Mouse (Mus musculus) spleen, adult 2 months (tissue): ENCODE data around the gene Rnf38. TPM values are rescaled to one million over a fixed set of nuclear protein-coding genes. Genes with fewer than 3 reads are reported as not detected.
A peak's percentile ranks its signal among the peaks of the same experiment; 100 is the strongest.

Experiments used
- DNase-seq, 2 experiments: peaks; one replicate each; pipeline versions ENCODE4 v3.0.0 to v3.0.0-alpha.2; 2012 to 2021; ENCODE audit warnings: low spot score in 2 of 2, low read depth in 1 of 2
- H3K27ac ChIP-seq: fragments of 200-500 bp; 2 replicates; pipeline ENCODE4 v1.5.1; 2012; ENCODE audit warnings: low read length, inconsistent platforms; ENCODE audit not compliant: insufficient read depth
- H3K27me3 ChIP-seq: fragments of 200-500 bp; 2 replicates; pipeline ENCODE4 v1.6.1; 2012; ENCODE audit warnings: mild to moderate bottlenecking, moderate library complexity, low read length, inconsistent platforms; ENCODE audit not compliant: control insufficient read depth, insufficient read depth
- H3K36me3 ChIP-seq: fragments of 200-500 bp; 2 replicates; pipeline ENCODE4 v1.6.1; 2012; ENCODE audit warnings: mild to moderate bottlenecking, low read length, inconsistent platforms; ENCODE audit not compliant: control insufficient read depth, insufficient read depth
- H3K4me1 ChIP-seq: fragments of 200-500 bp; 2 replicates; pipeline ENCODE4 v1.6.1; 2011; ENCODE audit warnings: inconsistent platforms; ENCODE audit not compliant: control insufficient read depth, insufficient read depth, insufficient read length
- H3K4me3 ChIP-seq: fragments of 200-500 bp; 2 replicates; pipeline ENCODE4 v1.5.1; 2011; ENCODE audit warnings: mild to moderate bottlenecking, inconsistent platforms; ENCODE audit not compliant: insufficient read depth, insufficient read length; ENCODE audit errors: extremely low read depth
- CTCF ChIP-seq: fragments of 200-500 bp; IDR thresholded peaks from 2 replicates; pipeline ENCODE4 v1.5.1; 2011; ENCODE audit warnings: mild to moderate bottlenecking, inconsistent platforms; ENCODE audit not compliant: insufficient read depth, insufficient read length, insufficient replicate concordance; ENCODE audit errors: extremely low read depth
- POLR2A ChIP-seq: fragments of 200-500 bp; IDR thresholded peaks from 2 replicates; pipeline ENCODE4 v1.6.1; 2011; ENCODE audit warnings: low read depth, low read length, inconsistent platforms
- WGBS: fragments of 180-500 bp; shearing (Covaris S2); methylation state at CpG from one replicate; pipeline ENCODE4 v1.1.7; 2018; 5-methylcytosine and 5-hydroxymethylcytosine counted together
- polyA plus RNA-seq: library from polyadenylated mRNA; depleted of rRNA; stranded (reverse); fragments of >200 nt; gene quantifications from 2 replicates; pipeline ENCODE4 v1.2.3, GENCODE M21; 2012

Rnf38 gene
- polyA plus RNA-seq, 1 experiment, result 122 TPM

DNA sequence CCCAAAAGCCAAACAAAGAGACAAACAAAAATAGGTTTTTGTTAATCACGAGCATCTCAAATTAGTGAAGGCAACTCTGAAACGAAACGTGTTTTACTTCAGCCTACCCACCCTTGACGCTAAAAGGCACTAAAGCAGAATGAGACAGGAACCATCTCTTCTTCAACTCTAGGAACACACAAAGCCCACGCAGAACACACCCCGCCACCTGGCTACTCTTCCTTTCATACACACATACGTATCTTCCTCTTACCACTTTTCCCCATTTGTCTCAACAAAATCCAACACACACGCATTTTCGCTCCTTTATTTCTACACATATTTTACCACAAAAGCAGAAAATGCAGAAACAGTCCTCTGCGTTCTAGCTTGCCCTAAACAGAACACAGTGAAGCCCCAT lies 8.5 kb downstream of the Rnf38 start:
- Histone ChIP-seq H3K4me1 (no peaks in the 10 kb centered on the region), H3K4me3 (no peak overlapping the region), H3K27ac (no peak overlapping the region), H3K27me3 (no peaks in the 10 kb centered on the region), H3K36me3 (no peaks in the 10 kb centered on the region)
- DNase-seq, result no peak
- WGBS, result 87% methylated on average over 10 of the region's 10 CpGs
- TF ChIP-seq POLR2A (no peak), CTCF (no peak)

DNA sequence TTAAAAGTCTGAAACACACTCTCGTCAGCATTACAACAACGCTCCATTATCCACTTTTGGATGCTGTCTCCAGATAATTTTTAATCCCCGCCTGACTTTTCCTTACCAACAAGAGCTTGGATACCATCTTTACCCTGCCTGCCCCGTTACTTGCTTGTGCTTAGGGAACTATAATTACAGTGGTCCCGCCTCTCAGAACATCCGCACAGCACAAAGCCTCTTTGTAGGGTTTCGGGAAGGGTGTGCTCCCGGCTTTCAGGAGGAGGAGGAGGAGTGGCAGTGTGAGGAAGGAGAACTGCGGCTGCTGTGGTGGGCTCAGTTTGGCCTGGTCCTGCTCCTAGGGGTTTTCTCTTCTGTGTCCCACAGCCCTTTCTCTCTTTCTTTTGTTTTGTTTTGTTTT lies 9.4 kb downstream of the Rnf38 start:
- Histone ChIP-seq H3K4me1 (no peaks in the 10 kb centered on the region), H3K36me3 (no peaks in the 10 kb centered on the region), H3K27me3 (no peaks in the 10 kb centered on the region), H3K4me3 (no peak overlapping the region), H3K27ac (no peak overlapping the region)
- TF ChIP-seq CTCF, result no peak
- DNase-seq, result no peak
- WGBS, result 84% methylated on average over 9 of the region's 9 CpGs

DNA sequence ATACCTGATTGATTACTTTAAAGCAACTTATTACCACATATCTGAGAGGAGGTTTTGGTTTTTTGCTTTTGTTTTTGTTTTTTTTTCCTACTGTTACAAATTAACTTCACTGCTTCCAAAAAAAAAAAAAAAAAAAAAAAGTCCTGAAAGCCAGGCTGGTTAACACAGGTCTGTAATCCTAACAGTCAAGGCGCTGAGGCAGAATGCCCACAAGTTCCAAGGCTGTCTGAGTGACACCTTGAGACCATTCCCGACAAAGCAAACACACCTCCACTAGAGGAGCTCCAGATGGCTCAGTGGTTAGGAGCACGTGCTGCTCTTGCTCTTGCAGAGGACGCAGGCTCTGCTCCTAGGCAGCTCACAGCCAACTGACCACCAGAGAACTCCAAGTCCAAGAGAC lies 10.1 kb downstream of the Rnf38 start:
- 86% methylated on average over 4 of the region's 4 CpGs for WGBS
- Histone ChIP-seq H3K4me1 (no peaks in the 10 kb centered on the region), H3K27ac (no peak overlapping the region), H3K36me3 (no peaks in the 10 kb centered on the region), H3K4me3 (no peak overlapping the region), H3K27me3 (no peaks in the 10 kb centered on the region)
- TF ChIP-seq CTCF (no peak), POLR2A (no peak)
- DNase-seq, result no peak

DNA sequence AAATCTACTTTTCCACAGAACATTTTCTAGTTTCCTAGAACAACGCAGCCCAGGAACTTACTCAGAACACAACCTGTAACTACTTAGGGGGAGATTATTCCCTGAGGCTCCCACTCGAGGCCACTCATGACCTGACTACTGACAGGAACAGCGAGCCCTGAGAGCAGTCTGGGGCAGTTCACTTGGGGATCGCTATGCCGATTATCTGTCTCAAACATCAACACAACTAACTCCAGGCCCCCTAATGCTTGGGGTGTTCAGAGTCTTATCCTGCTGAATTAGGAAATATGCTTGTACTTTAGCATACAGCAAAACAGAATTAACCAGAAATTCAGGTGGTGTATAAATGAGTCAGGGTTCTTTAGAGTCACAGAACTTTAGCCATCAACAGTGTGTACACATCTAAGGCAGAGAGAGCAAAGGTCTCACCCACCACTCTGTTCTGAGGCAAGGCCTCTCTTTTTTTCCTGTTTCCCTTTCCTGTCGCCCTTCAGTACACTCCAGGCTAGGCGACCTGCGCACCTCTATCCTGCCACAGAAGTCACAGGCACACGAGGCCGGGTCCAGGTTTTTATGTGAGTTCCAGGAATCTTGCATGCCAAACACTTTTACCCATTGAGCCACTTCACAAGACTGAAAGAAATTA lies 16.7 kb downstream of the Rnf38 start:
- Histone ChIP-seq H3K4me1 (no peaks in the 10 kb centered on the region), H3K36me3 (no peaks in the 10 kb centered on the region), H3K27me3 (no peaks in the 10 kb centered on the region), H3K4me3 (no peak overlapping the region), H3K27ac (no peak overlapping the region)
- TF ChIP-seq CTCF (no peak), POLR2A (no peak)
- DNase-seq, result no peak
- 69% methylated on average over 10 of the region's 10 CpGs for whole genome bisulfite sequencing

DNA sequence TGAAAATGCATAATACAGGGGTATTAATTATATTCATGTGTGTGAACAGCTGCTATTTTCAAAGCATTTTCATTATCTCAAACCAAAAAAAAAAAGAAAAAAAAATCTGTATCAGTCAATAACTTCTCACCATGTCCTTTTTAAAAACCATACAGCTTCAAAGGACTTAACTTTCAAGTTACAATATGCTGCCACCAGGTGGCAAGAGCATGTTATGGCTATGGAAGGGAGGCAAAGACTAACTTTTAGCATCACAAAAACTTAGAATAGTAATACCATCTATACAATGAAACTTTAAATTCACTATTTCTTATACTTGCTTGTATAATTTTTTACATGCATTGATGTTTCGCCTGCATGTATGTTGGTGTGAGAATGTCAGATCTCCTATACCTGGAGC lies 33.6 kb downstream of the Rnf38 start:
- H3K27ac ChIP-seq, result no peak overlapping the region
- no peaks in the 10 kb centered on the region for H3K27me3 ChIP-seq
- DNase-seq, result peak; percentile 7 to 33
- no peaks in the 10 kb centered on the region for H3K36me3 ChIP-seq
- no peak for TF ChIP-seq POLR2A
- TF ChIP-seq CTCF, result no peak
- 73% methylated on average over 1 of the region's 1 CpGs for WGBS
- no peaks in the 10 kb centered on the region for H3K4me1 ChIP-seq
- no peak overlapping the region for H3K4me3 ChIP-seq

DNA sequence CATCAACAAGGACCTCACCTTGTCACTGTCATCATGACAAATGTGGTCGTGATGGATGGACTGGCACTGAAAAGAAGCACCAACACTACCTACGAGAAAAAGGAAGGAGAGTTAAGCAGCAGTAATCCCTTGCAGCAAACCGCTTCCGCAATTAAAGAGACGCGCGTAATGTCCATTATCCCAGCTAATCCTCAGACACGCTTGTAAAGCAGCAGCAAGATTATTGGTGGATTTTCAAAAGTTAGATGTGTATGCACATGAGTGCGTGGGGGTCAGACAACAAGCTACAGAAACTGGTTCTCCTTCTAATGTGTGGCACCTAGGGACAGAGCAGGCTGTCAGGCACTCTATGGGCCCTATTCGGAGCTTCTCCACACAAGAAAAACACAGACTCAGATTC lies 46.2 kb downstream of the Rnf38 start:
- no peak overlapping the region for H3K4me3 ChIP-seq
- no peaks in the 10 kb centered on the region for H3K4me1 ChIP-seq
- no peaks in the 10 kb centered on the region for H3K36me3 ChIP-seq
- no peak for TF ChIP-seq CTCF
- no peak for TF ChIP-seq POLR2A
- DNase-seq, result no peak
- no peak overlapping the region for H3K27ac ChIP-seq
- H3K27me3 ChIP-seq, result no peaks in the 10 kb centered on the region
- WGBS, result 91% methylated on average over 10 of the region's 10 CpGs

DNA sequence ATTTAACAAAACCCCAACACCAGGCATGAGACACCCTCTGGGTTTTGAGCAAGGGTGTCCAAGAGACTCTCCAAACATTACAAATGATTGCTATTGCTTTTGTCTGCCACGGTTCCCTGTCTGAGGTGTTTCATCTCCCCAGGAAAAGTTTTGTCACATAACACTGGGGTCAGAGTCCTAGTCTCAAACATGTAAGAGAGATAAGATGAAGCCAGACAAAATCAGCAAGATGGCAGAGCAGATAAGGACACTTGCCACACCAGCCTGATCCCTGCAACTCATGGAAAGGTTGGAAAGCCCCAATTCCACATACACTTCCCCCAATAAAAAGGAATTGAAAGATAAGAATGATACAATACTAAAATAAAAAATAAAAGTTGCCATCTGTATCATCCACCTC lies 49.7 kb downstream of the Rnf38 start:
- no peaks in the 10 kb centered on the region for H3K36me3 ChIP-seq
- no peak overlapping the region for H3K27ac ChIP-seq
- DNase-seq, result no peak
- H3K4me1 ChIP-seq, result no peaks in the 10 kb centered on the region
- no peak overlapping the region for H3K4me3 ChIP-seq
- H3K27me3 ChIP-seq, result no peaks in the 10 kb centered on the region
- no peak for TF ChIP-seq CTCF
- no peak for TF ChIP-seq POLR2A
- 82% methylated on average over 1 of the region's 1 CpGs for WGBS
